Mouse (Mus musculus) adrenal gland, adult 18-20 months (tissue): Measurements from ENCODE around the gene Nudt14. TPM values are rescaled to one million over a fixed set of nuclear protein-coding genes. Genes with fewer than 3 reads are reported as not detected.

Source experiments
- DNase-seq, 2 experiments: peaks; one replicate each; pipeline ENCODE4 v3.0.0; 2021 to 2022; ENCODE audit warnings: low spot score in 2 of 2
- microRNA-seq, 2 experiments: library from miRNA; unstranded; fragments of <30 nt; microRNA quantifications; one replicate each; pipeline ENCODE4 v1.2.0; 2021; ENCODE audit warnings: borderline number of aligned reads in 2 of 2
- total RNA-seq, 2 experiments: library from RNA; stranded (reverse); gene quantifications; 1 replicate in 1 of 2; 2 replicates in 1 of 2; pipeline ENCODE4 v1.2.3; 2021

Gene Nudt14
- total RNA-seq, 2 experiments from 2014 or later = 30.5 to 31.9 TPM

DNA sequence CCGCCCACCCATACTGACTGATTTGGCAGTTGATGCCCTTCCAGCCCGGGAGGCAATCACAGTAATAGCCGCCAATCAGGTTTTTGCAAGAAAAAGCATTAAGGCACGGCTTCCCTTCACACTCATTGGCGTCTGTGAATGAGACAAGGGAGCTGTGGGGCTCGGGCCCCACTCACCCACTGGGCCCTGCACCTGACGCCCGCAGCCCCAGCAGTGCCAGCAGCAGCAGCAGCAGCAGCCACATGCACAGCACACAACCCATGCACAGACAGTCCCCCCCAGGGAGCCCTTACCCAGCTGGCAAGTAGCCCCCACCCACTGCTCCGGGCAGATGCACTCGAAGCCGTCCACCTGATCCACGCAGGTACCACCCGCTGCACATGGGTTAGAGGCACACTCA, 26.3 kb downstream of the Nudt14 start:
- DNase-seq = no peak

GRCm38 (mm10) chr12:112914527-112914926, 27.4 kb downstream of the Nudt14 start:
- DNase-seq = no peak

GRCm38 (mm10) chr12:112912951-112913745, 28.8 kb downstream of the Nudt14 start:
- no peak for DNase-seq

GRCm38 (mm10) chr12:112911701-112912100, 30.2 kb downstream of the Nudt14 start:
- DNase-seq = no peak

GRCm38 (mm10) chr12:112908991-112909390, 32.9 kb downstream of the Nudt14 start:
- no peak for DNase-seq

DNA sequence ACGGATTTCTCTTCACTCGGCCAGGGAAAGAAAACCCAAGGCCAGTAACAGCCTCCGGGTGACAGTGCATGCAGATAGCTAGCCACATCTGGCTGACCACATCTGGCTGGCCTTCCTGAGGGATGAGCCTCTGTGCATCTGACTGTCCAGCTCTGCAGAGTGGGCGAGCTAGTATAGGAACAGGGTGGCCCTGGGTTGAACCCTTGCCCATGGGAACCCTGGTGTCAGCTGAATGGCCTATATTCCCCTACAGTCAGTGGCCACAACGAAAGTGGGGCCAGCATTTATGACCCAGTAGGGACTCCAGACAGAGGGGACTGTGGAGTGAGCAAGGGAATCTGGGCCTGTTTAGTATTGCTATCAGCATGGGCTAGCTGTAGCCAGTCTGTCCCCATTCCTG, 36.9 kb downstream of the Nudt14 start:
- no peak for DNase-seq

DNA sequence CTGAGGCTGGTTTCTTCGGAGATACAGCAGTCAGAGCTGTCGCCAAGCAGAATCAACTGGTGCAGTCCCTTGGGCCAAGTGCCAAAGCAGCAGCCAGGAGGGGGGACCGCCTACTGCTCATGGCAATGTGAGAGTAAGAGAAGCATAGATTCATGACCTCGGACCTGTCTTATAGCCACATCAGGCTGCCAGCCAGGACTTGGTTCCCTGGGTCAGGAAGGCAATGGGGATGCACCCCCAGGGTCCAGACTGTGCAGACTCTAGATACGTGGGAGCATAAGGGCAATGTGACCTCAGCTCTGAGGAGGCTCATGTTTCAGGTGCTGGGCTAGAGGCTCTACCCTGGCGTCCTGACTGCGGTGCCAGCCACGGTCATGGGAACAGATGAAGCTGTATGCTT, 38.0 kb downstream of the Nudt14 start:
- no peak for DNase-seq

- DNase-seq = no peak
Observed at GRCm38 (mm10) chr12:112900641-112901040, 41.3 kb downstream of the Nudt14 start.

GRCm38 (mm10) chr12:112898960-112899359, 43.0 kb downstream of the Nudt14 start:
- DNase-seq = no peak

DNA sequence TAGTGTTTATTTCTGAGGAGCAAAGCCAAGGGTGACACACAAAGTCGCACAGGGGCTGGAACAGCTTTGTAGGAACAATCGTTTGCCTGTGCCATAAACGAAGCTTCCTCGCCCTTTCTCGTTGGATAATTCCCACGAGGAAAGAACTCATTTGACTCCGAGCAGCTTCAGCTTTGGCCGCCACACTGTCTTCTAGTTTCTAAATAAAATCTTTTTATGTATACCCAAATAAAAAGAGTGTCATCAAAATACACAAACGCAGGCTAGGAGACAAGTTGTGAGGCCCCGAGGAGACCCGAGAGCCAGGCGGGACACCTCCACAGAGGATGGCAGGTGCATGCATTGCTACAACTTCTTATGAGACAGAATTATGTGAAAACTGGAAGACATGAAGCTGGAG, 43.6 kb downstream of the Nudt14 start:
- no peak for DNase-seq

DNA sequence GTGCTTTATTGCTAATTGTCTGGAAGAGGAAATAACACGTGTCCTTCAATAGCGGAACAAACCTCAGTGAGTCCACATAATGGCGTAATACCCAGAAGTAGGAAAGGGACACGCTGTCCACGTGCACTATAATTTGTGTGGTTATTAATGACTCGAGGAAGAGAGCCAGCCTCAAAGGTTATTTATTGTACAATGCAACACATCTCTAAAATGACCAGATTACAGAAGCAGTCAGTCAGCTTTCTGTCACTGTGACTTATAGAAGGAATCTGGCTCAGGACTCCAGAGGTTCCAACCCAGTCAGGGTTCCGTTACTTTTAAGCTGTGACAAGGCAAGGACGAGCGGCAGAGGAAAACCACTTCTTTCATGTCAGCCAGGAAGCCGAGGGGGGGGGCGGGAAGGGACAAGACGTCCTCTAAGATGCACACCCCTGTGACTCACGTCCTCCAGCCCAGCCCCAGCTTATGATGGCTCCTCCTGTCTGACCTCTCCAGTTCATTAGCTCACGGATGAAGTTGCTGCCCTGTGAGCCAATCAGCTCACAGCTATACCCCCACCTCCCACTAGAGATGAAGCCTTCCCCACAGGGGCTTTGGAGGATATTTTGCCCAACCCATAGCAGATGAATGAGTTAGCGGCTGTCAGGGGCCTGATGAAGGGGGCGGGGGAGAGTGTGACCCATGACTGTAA, 44.3 kb downstream of the Nudt14 start:
- DNase-seq = no peak

DNA sequence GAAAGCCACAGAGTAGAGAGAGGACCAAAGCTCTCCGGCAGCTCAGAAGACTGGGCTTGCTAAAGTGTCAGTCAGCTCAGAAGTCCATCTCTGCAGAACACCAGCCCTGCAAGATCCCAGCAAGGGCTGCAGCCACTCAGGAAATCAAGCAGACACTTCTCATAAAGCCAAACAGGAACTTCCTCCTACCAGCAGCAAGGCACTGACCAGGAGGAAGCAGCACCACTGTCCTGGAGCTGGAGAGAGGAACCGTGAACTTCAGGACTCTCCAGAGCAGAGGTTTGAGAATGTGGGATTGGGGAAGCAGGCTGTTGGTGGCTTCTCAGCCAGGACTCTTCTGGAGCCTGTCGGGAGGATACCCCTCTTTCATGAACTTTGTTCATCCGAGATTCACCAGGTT, 47.0 kb downstream of the Nudt14 start:
- no peak for DNase-seq

DNA sequence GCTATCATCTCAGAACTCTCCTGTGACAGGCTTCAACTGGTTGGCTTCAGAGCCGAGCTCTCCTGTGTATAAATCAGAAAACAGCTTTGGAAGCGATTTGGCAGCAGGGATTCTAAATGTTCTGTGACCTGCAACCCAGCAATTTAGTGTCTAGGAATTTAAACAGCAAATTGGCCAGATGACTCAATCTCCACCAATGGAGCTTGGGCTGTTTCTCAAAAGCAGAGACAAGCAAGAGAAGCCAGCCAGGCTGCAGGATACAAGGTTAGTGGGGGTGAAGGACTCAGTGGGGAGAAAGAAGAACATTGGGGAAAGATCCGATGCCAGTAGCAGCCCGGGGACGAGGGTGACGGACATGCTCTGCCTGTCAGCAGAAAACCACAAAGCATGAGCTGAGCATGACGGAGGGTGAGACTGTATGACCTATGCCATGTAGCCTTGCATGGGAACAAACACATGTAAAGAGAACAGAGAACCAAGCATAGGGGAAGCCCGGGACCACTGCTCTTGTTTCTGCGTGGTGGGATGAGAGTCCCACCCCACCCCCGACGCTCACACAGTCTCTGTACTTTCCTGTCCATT, 47.5 kb downstream of the Nudt14 start:
- DNase-seq = no peak

GRCm38 (mm10) chr12:112885465-112885864, 56.5 kb downstream of the Nudt14 start:
- no peak for DNase-seq

Small RNA genes lying within 50 kb of the gene (microRNA-seq; reads per million reads assigned to microRNA genes)
- 0 to 0.61 reads per million in 2 experiments for gene Mir6941

Other genes starting within 250 kb of the Nudt14 start
- 10 to 100 TPM; 36.4 to 48.5 TPM for gene Cep170b, start 221.7 kb downstream of the Nudt14 start, total RNA-seq
- 10 to 100 TPM; 11.2 to 18.1 TPM for gene Pld4, start 181.5 kb downstream of the Nudt14 start, total RNA-seq
- 1 to 10 TPM; 4.2 to 9.4 TPM for gene Ahnak2, start 139.5 kb downstream of the Nudt14 start, total RNA-seq
- 1 to 10 TPM; 6.3 to 6.8 TPM for gene Clba1, start 133.2 kb downstream of the Nudt14 start, total RNA-seq
- 10 to 100 TPM; 13.9 to 14.3 TPM for gene Cdca4, start 112.7 kb downstream of the Nudt14 start, total RNA-seq
- under 1 TPM; 0.54 to 0.66 TPM for gene Gpr132, start 73.9 kb downstream of the Nudt14 start, total RNA-seq
- gene Jag2, start 12.3 kb downstream of the Nudt14 start, total RNA-seq = 1 to 10 TPM; 4.7 to 9.0 TPM
- 10 to 100 TPM; 14.9 to 15.5 TPM for gene Btbd6, start 34.4 kb upstream of the Nudt14 start, total RNA-seq
- 10 to 100 TPM; 39.1 to 50.4 TPM for gene Brf1, start 58.6 kb upstream of the Nudt14 start, total RNA-seq
- 10 to 100 TPM; 34.3 to 38.0 TPM for gene Pacs2, start 72.4 kb upstream of the Nudt14 start, total RNA-seq
- under 1 TPM in 1 of 2 experiments, not detected in 1; 0.27 TPM for gene Tex22, start 132.4 kb upstream of the Nudt14 start, total RNA-seq
- gene Mta1, start 156.2 kb upstream of the Nudt14 start, total RNA-seq = 10 to 100 TPM; 61.6 to 89.6 TPM
- gene Crip2, start 198.1 kb upstream of the Nudt14 start, total RNA-seq = 10 to 100 TPM; 48.1 to 55.6 TPM
- gene Crip1, start 204.2 kb upstream of the Nudt14 start, total RNA-seq = 100 to 1,000 TPM in 1 of 2 experiments, 10 to 100 TPM in 1; 52.9 to 106 TPM
- under 1 TPM; 0.83 to 0.93 TPM for gene Tedc1, start 214.3 kb upstream of the Nudt14 start, total RNA-seq
- gene Tmem121, start 243.8 kb upstream of the Nudt14 start, total RNA-seq = 1 to 10 TPM; 5.4 to 7.2 TPM